Mouse (Mus musculus) retina, postnatal 7 days (tissue): ENCODE measurements around the gene Olfr1349.
"Not testable (repeated sequence)": the region's sequence is repeated elsewhere in the genome, so short reads cannot be mapped to it uniquely, and the experiment has no call there.

ENCODE experiments used
- DNase-seq: peaks from one replicate; pipeline ENCODE4 v3.0.0-alpha.2; 2012; ENCODE audit warnings: low read depth, low spot score

Gene Olfr1349

DNA sequence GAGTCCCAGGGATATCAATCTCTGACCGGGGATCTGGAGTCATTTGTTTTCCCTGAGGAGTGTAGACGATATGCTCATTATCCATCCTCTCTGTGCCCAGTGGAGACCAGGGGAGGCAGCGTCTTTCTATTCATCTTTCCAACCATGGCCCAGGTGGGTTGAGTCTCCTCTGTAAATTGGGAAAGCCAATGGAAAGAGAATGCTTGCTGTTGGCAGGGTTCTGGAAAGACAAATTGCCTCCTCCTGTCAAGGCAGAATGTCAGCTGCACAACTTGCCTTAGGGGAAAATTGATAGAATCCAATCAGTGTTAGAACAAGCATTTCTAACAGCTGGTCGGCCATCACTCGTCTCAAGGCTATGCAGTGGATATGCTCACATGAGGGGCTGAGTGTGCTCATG lies at the start of gene Olfr1349:
TSS of gene Olfr1349 (minus strand) at position 101 of the 400 bp plus-strand sequence.
- DNase-seq = no peak

DNA sequence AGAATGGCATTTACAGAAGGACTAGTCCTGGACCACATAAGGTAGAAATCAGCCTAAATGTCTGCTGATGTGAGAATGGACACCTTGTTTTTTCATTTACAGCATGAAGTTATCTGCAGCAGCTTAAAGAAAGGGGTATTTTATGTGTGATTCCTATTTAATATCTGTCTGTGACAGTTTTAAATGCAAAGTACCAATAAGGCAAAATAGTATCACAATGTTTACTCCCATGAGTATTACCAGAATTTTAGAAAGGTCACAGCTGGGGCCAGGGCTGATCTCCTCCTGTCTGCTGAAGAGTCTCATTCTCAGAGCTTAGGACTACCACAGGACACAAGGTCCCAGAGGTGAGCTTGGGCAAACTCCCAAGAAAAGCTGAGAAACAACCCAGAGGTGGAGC lies 41.8 kb upstream of the Olfr1349 start, which contains the start of gene Olfr1350:
TSS of gene Olfr1350 (plus strand) at position 301 of the 400 bp plus-strand sequence.
- DNase-seq = no peak

DNA sequence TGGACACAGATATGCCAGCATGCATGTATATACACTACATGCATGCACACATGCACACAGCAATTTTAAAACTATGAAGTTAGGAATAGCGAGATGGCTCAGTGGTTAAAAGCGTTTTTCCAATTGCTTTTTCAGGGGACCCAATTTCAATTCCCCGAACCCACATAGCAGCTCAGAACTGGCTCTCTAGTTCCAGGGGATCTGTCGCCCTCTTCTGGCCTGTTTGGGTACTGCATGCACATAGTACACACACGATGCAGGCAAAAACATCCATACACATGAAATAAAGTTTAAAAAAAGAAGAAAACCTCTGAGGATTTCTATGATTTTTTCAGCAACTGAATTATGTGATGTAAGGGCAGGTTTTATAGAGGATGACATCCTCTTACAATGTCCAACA lies 3.4 kb upstream of the Olfr1349 start:
- no peak for DNase-seq

DNA sequence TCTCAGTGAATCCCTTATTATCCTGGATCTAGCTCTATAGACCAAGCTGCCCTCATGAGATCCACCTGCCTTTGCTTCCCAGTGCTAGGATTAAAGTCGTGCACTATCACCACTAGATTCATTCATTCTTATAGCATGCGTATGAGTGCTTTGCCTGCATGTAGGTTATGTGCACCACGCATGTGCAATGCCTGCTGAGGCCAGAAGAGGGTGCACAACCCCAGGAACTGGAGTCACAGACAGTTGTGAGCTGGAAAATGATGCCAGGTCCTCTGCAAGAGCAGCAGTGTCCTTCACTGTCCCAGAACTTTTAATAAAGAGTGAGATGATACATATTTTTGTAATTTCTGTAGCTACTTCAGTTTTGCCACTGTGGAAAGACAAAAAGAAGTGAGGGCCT lies 2.3 kb upstream of the Olfr1349 start:
- DNase-seq = no peak

DNA sequence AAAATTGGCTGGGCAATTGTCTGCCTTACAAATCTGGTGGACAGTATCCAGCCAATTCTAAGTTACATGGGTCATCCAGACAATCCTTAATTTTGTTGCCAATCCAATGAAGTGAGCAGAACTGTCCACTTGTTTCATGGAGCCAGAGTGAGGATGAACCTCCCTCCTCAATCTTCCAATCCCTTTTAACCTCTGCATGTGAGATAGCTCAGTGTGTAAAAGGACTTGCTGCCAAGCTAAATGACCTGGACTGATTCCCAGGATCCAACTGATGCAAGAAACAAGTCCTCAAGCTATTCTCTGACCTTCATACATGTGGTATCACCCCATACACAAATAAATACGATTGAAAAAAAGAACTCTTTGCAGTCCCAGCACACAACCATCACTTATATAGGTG lies 1.1 kb downstream of the Olfr1349 start:
- DNase-seq = no peak

DNA sequence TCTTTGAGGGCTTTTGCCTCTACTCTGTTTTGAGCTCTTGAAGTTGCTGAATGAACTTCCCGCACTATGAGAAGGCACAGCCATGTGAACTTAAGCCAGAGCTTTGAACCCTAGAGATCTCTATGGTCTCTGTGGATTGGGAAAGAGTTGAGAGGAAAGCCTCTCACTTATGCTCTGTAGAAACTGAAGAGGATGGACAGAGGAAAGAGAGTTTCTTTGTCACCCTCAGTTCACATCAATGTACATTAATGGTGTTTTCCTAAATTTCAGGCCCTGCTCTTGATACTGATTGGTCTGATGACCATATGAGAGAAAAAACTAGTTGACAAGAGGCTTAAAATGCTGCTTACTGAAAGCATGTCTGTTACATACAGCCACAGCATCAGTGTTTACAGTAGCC lies 14.1 kb downstream of the Olfr1349 start, which contains the start of gene Olfr1348:
TSS of gene Olfr1348 (minus strand) at position 101 of the 400 bp plus-strand sequence.
- DNase-seq = no peak

DNA sequence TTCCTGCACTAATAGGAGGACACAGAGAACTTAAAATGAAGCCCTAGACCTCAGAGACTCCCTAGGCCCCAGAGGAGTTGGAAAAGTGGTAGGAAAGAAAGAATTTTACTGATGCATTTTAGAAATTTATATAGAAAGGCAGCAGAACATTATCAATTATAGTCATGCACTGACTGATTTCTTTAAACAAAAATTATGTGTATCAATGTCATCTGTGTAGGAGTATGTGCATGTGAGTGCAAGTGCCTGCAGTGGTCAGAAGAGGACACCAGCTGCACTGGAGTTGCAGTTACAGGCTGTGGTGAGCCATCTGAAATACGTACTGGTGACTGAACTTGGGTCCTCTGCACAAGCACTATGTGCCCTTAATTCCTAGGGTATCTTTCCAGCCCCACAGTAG lies 23.1 kb downstream of the Olfr1349 start, which contains the start of gene Olfr1347:
TSS of gene Olfr1347 (minus strand) at position 101 of the 400 bp plus-strand sequence.
- no peak for DNase-seq

DNA sequence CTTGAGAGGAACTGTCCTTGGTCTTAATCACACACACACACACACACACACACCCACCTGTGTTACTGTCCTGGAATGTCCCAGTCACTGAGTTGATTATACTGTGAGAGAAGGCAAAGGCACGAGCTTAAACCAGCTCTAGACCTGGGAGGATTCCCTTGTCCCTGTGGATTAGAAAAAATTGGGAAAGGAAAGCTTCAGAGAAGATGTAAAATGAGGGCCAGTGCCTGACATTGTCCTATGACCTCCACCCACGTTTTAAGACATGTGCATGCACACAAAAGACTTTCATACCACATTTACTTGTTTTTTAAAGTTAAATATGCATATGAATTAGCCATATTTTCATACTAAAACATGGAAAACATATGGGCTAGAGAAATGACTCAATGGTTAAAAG lies 35.9 kb downstream of the Olfr1349 start, which contains the start of gene Olfr5:
TSS of gene Olfr5 (minus strand) at position 101 of the 400 bp plus-strand sequence.
- DNase-seq = no peak

DNA sequence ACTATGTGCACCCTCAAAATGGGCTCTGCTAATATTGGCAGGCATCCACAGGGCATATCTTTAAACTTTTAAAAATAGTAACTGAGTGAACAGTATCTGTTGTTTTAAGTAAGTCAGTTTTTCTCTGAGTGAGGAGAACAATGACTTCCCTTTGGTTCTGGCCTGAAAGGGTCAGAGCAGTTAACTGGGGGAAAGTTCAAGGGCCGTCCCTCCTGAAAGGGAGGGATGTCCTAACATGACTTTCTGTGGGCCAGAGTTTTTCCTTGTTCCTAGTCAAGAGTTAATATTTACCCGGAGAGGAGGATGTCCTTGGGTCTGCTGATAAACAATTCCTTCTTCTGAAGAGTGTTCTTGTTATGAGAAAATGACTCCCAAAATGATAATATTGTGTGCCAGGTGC lies 45.1 kb downstream of the Olfr1349 start:
- not testable (repeated sequence) for DNase-seq

DNA sequence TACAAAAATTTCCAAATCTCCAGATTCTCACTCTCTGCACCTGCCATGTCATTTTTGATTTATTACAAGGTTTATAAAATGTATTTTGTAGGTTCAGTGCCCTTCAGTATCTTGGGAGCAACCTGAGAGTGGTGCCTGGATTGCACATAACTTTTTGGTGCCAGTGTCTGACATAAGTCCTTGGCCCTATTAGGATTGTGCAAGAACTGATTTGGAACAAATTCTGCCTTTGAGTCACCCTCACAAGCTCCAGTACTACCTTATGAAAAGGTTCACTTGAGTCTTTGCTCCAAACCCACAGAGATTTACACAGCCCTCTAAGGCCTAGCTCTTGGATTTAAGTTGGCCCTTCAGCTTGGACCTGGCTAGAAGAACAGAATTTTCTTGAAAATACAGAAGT lies 55.8 kb downstream of the Olfr1349 start, which contains the start of gene Olfr1346:
TSS of gene Olfr1346 (plus strand) at position 151 of the 400 bp plus-strand sequence.
- no peak for DNase-seq
